Mouse (Mus musculus) ES-Bruce4 (cell line): Measurements from ENCODE around the gene Mylk. TPM values are rescaled to one million over a fixed set of nuclear protein-coding genes. Genes with fewer than 3 reads are reported as not detected.

Source experiments
- H3K27ac ChIP-seq: 2 replicates; pipeline ENCODE4 v1.5.1; 2012; ENCODE audit warnings: low read length, inconsistent platforms; ENCODE audit not compliant: insufficient read depth
- H3K27me3 ChIP-seq: 2 replicates; pipeline ENCODE4 v1.6.1; 2012; ENCODE audit warnings: mild to moderate bottlenecking, low read length, inconsistent platforms; ENCODE audit not compliant: control insufficient read depth, poor library complexity, insufficient read depth, severe bottlenecking
- H3K36me3 ChIP-seq: 2 replicates; pipeline ENCODE4 v1.6.1; 2012; ENCODE audit warnings: inconsistent platforms, mild to moderate bottlenecking, low read length, moderate library complexity; ENCODE audit not compliant: control insufficient read depth, poor library complexity, insufficient read depth, severe bottlenecking
- H3K4me1 ChIP-seq: one replicate; pipeline ENCODE4 v1.8.1; 2011; ENCODE audit warnings: low read length; ENCODE audit not compliant: control insufficient read depth, insufficient read depth
- H3K4me3 ChIP-seq: 2 replicates; pipeline ENCODE4 v1.5.1; 2011; ENCODE audit warnings: low read depth, mild to moderate bottlenecking, low read length
- H3K9ac ChIP-seq: 2 replicates; pipeline ENCODE4 v1.6.1; 2012; ENCODE audit warnings: low read depth, mild to moderate bottlenecking, inconsistent platforms; ENCODE audit not compliant: poor library complexity, severe bottlenecking
- H3K9me3 ChIP-seq: replicated peaks from 2 replicates; pipeline ENCODE4 v1.6.1; 2012; ENCODE audit warnings: mild to moderate bottlenecking, low read length, inconsistent platforms; ENCODE audit not compliant: control insufficient read depth, poor library complexity, insufficient read depth, severe bottlenecking
- CTCF ChIP-seq: IDR thresholded peaks from one replicate; pipeline ENCODE4 v1.8.1; 2011; ENCODE audit warnings: low read depth, low read length
- EP300 ChIP-seq: IDR thresholded peaks from 2 replicates; pipeline ENCODE4 v1.6.1; 2011; ENCODE audit warnings: low read depth, low read length; ENCODE audit not compliant: insufficient read depth
- POLR2A ChIP-seq: IDR thresholded peaks from one replicate; pipeline ENCODE4 v1.8.1; 2011; ENCODE audit warnings: low read length; ENCODE audit not compliant: insufficient read depth
- polyA plus RNA-seq: library from polyadenylated mRNA; stranded (reverse); fragments of >200 nt; gene quantifications from 2 replicates; pipeline ENCODE4 v1.2.4, GENCODE M21; 2011; ENCODE audit warnings: low read depth; ENCODE audit not compliant: missing spikeins, insufficient read depth, insufficient read length

Mylk gene
- polyA plus RNA-seq, 1 experiment: 1.4 TPM

- no peak overlapping the region for H3K4me3 ChIP-seq
- no peaks in the 10 kb centered on the region for H3K27me3 ChIP-seq
- H3K9me3 ChIP-seq: no peaks in the 10 kb centered on the region
- H3K9ac ChIP-seq: no peak overlapping the region
- TF ChIP-seq POLR2A (no peak), CTCF (no peak), EP300 (no peak)
- H3K36me3 ChIP-seq: no peaks in the 10 kb centered on the region
- no peaks in the 10 kb centered on the region for H3K4me1 ChIP-seq
- no peak overlapping the region for H3K27ac ChIP-seq
Observed at GRCm38 (mm10) chr16:34985031-34985346, 240.0 kb downstream of the Mylk start.

GRCm38 (mm10) chr16:34986211-34986825 lies 241.3 kb downstream of the Mylk start:
- no peak overlapping the region for H3K27ac ChIP-seq
- no peak overlapping the region for H3K4me3 ChIP-seq
- H3K27me3 ChIP-seq: no peaks in the 10 kb centered on the region
- no peaks in the 10 kb centered on the region for H3K9me3 ChIP-seq
- no peak overlapping the region for H3K9ac ChIP-seq
- TF ChIP-seq CTCF (no peak), EP300 (no peak), POLR2A (no peak)
- H3K4me1 ChIP-seq: no peaks in the 10 kb centered on the region
- H3K36me3 ChIP-seq: no peaks in the 10 kb centered on the region

- Histone ChIP-seq H3K36me3 (no peaks in the 10 kb centered on the region), H3K27me3 (no peaks in the 10 kb centered on the region), H3K4me1 (no peaks in the 10 kb centered on the region), H3K9me3 (no peaks in the 10 kb centered on the region), H3K27ac (no peak overlapping the region), H3K4me3 (no peak overlapping the region), H3K9ac (no peak overlapping the region)
- TF ChIP-seq CTCF (no peak), POLR2A (no peak), EP300 (no peak)
Observed at GRCm38 (mm10) chr16:34991365-34991764, 246.4 kb downstream of the Mylk start.

- no peaks in the 10 kb centered on the region for H3K36me3 ChIP-seq
- H3K9ac ChIP-seq: no peak overlapping the region
- no peaks in the 10 kb centered on the region for H3K4me1 ChIP-seq
- no peaks in the 10 kb centered on the region for H3K27me3 ChIP-seq
- H3K4me3 ChIP-seq: no peak overlapping the region
- H3K27ac ChIP-seq: no peak overlapping the region
- H3K9me3 ChIP-seq: no peaks in the 10 kb centered on the region
- TF ChIP-seq EP300 (no peak), CTCF (no peak)
Observed at GRCm38 (mm10) chr16:34992854-34993253, 247.8 kb downstream of the Mylk start.

GRCm38 (mm10) chr16:34993694-34994330 lies 248.8 kb downstream of the Mylk start:
- H3K9ac ChIP-seq: no peak overlapping the region
- H3K36me3 ChIP-seq: no peaks in the 10 kb centered on the region
- H3K27ac ChIP-seq: no peak overlapping the region
- H3K9me3 ChIP-seq: no peaks in the 10 kb centered on the region
- H3K27me3 ChIP-seq: no peaks in the 10 kb centered on the region
- no peaks in the 10 kb centered on the region for H3K4me1 ChIP-seq
- TF ChIP-seq EP300 (no peak), POLR2A (no peak), CTCF (no peak)
- H3K4me3 ChIP-seq: no peak overlapping the region

GRCm38 (mm10) chr16:34994641-34995141 lies 249.7 kb downstream of the Mylk start:
- no peak overlapping the region for H3K27ac ChIP-seq
- no peaks in the 10 kb centered on the region for H3K36me3 ChIP-seq
- H3K4me1 ChIP-seq: no peaks in the 10 kb centered on the region
- H3K4me3 ChIP-seq: no peak overlapping the region
- no peak overlapping the region for H3K9ac ChIP-seq
- TF ChIP-seq CTCF (no peak), EP300 (no peak), POLR2A (no peak)
- H3K27me3 ChIP-seq: no peaks in the 10 kb centered on the region
- no peaks in the 10 kb centered on the region for H3K9me3 ChIP-seq
